Mouse (Mus musculus): Measurements from ENCODE around the gene Wdr46.

DNA sequence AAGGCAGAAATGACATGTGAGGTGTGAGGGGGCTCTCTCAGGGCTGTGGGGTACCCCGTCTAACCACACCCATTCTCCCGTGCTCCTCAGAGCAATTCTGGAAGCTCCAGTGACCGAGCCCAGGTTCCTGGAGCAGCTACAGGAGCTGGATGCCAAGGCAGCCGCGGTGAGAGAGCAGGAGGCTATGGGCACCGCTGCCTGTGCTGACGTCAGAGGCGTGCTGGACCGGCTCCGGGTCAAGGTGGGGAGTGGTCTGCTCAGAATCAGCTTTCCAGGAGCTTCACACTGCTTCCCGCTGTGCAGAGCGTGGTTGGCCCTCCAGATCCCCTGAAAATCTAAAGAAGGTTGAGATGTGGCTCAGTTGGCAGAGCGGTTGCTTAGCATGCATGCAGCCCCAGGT, 18.7 kb downstream of the Wdr46 start:
- TF ChIP-seq GATA1 (IDR thresholded peaks at IDR 0.05; ENCODE audit: low read length) (no peak), TAL1 (IDR thresholded peaks at IDR 0.05; ENCODE audit: low read length) (no peak)
